Mouse (Mus musculus): Measurements from ENCODE around the gene Map4k1.

Map4k1 gene

DNA sequence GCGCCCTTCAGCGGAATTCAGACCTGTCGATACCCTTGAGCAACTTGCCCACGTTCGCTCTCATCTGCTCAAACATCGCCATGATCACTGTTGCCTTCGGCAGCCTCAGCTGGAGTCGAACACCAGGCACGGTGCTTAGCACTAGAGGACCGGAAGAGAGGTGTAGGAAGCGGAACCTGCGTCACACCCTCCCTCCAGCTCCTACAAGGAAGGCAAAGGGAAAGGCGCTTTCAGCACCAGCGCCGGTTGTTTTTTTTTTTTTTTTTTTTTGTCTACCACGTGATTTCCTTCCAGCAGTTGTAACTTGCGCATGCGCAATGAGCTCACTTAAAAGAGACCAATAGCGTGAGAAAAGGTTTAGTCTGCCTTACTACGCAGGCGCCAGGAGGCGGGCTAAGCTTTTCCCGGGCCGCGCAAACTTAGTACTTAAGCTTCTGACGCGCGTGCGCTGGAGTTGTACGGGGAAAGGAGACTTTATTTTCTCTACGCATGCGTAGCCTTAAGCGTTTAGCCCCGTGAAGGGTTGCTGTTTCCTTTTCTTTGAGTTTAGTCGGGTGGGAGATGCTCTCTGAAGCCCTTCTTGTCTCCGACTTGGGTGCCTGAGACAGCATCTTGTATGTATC, at the start of gene Map4k1, which contains the start of gene Eif3k:
Gene Map4k1 (plus strand): TSS at position 400 of the 623 bp plus-strand sequence.
Gene Eif3k (minus strand): TSS at position 214 of the 623 bp plus-strand sequence.
- peak; percentile 99 for DNase-seq

DNA sequence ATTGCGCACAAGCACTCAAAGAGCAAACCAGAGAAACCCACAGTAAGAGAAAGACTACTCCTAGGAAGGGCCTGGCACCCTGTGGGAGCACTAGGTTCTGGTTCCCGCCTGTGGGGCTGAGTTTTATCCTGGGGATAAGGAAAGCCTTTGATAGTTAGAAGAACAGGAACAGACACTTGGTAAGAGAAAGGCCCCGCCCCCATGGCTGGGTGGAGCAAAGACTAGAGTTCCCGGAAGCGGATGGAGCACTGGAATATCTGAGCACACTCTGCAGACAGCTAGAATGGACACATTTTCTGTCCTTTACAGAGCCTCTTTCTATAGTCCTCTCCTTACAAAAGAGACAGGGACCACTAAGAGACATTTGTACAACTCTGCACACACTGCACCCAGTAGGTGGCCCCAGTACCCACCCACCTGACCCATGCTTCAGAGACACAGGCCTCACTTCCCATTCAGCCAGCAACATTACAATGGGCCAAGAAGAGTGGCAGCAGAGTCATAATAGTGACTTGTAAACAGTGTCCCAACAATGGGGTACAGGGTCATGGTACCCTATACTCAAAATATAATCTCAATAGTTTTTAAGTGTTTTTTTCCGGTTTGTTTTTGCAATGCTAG, 49.3 kb upstream of the Map4k1 start:
- no peak for DNase-seq

DNA sequence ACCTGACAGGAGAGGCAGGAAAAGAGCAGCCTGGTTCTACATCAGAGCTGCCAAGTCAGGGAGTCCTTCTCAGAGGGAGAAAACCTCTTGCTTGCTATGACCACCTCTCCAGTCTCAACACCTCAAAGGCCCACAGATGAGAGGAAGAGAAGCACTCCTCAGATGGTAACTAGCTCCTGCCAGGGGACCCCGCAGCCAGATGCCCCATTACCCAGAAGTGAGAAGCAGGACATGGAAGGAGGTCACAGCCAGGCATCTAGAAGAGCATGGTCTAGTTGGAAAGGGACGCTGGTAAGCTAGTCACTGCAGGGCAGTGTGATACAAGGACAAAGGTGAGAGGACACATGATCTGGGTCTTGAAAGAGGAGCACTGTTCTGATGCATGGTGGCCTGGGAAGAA, 48.0 kb upstream of the Map4k1 start:
- no peak for DNase-seq

DNA sequence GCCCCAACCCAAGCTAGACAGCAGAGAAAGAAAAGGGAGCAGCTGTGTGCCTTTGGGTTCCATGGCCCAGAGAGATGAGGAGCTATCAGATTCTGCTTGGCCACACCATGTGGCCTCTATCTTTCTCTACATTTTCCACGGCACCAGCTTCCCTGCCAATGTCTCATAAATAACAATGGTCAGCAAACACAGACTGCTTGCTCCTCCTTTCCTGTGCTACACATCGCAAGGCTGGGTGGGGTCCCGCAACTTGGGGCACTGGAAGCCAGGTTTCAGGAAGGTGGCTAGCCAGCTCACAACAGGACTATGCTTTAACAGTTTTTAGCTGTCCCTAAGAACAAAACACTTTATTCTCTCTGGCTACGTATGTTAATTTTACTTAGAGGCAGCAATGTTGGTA, 45.1 kb upstream of the Map4k1 start:
- DNase-seq: peak; percentile 62

DNA sequence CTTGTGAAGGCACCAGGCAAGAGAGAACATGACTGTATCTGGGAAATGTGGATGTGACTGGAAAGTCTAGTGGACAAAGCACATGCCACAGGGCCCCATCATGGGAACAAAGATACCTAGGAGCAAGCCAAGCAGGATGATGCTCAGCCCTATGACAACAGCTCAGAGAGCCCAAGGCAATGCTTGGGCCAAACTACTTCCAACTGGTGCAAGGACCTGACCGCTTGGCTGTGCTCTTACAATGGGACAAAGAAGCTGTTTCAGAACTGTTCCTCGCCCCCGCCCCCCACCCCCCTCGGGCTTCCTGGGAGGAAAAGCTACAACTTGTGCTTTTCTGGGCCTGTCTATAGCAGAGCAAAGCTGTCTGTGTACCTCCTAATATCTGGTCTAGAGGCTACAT, 43.2 kb upstream of the Map4k1 start:
- no peak for DNase-seq

DNA sequence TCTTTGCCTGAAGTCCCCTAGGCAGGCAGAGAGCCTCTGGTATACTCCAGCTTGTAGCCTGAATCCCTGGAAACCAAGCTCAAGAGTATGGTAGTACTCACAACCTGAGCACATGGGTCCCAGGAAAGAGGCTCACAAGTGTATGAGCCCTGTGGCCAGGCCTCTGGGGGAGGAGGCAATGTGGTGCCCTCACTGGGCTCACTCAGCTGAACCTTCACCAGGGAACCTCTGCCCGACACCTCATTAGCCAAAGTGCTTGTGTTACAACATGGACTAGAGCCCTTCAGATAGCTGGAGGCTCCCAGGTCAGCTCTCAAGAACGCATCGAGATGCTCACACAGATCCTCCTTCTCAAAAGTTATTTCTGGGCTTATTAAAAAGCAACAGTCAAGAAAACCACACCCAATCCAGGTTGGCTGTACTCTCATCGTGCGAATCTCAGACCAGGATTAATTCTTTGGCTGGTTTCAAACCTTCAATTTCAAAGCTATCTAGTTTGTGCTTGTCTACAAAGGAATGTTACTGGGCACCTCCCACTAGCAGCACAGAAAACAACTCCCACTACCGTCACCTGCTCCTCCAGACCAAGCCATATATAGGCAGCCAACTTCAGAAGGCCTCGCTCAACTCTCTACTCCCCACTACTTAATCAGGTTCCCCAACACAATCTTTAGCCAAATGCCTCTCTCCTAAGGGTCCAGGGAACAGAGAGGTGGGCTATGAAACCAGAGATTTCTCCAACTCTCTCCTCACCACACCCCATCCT, 42.2 kb upstream of the Map4k1 start:
- no peak for DNase-seq

DNA sequence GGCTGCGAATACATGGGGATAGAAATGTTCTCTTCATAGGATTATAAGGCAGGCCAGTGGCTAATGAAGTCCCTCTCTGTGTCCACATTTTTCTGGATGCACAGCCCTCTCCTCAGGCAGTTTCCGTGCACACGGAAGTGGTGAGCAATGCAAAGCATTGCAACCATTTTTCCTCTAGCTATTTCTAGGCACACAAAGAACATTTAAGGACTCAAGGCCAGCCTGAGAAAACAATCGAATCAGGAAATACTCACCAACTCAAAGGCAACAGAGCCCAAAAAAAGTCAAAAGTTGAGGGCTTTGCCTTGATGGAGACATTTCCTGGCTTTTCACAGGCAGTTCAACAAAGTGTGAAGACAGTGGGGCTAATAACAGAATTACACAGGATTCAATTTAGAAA, 40.7 kb upstream of the Map4k1 start:
- no peak for DNase-seq

DNA sequence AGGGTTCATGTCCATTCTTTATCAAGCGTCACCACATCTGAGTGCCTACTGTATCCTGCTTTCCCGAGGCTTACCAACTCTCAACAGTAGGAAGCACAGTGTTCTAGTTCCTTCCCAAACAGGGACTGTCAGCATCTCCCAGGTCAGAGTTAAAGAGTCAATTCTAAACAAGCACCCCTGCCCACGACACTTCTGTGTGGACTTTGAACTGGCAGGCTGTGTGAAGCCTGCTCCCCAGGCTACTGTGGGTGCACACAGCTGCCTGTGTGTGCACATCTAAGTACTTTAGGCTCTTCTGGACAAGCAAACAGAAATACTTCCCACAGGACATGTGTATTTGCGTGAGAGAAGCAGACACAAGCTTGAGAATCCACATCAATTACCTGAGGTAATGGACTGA, 40.3 kb upstream of the Map4k1 start:
- DNase-seq: peak; percentile 63

DNA sequence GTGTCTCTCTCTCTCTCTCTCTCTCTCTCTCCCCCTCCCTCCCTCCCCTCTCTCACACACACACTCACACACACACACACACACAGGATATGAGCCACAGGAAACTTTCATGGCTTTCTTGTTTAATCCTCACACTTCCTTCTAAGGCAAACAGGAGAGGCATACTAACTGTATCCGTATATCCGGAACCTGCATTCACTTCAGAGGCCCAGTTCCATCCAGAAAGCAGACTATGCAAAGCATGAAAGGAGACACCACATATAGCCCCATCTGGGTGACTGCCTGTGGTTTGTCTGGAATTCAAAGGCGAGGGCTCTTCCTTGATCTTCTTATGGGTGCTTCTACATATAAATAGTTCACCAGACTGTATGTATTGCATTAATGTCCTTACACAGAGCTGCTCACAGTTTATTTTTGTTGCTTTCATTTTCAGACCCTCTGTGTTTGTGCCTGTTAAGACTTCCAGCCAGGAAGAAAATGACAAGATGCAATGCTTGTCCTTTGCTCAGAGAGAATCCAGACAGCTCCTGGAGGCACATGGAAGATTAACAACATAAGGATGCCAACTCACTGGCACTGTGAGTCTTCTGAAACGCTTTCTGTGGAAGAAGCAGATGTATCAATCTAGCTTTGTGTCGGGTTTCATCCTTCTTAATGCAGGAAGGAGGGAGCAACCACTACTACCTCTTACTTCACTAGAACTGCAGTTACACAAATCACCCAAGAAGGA, 38.2 kb upstream of the Map4k1 start:
- DNase-seq: no peak

DNA sequence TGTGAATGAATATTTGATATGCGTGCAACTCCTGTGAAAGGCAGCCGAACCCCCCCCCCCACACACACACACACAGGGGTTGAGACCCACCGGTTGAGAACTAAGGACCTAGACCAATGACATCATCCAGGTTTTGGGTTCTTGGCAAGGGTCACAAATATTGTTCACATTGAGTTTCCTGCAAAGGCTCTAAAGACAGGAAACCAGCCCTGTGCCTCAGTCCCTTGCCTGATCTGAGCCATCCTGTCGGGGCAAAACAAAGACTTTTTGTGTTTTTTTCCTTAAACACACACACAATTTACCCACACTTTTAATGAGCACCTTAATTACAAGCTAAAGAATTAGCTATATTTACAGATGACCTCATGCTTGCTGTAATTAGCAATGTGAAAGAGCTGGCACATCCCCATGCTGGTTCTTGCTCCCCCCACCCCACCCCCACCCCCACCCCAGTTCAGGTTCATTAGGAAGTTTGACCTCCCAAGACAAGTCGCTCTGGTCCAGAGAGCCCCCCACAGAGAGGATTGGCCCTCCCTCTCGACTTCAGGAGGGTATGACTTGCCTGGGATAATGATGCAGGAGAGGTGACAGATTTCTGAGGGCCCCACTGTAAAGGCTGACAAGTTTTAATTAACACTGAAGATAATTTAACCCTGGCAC, 37.0 kb upstream of the Map4k1 start:
- DNase-seq: no peak

DNA sequence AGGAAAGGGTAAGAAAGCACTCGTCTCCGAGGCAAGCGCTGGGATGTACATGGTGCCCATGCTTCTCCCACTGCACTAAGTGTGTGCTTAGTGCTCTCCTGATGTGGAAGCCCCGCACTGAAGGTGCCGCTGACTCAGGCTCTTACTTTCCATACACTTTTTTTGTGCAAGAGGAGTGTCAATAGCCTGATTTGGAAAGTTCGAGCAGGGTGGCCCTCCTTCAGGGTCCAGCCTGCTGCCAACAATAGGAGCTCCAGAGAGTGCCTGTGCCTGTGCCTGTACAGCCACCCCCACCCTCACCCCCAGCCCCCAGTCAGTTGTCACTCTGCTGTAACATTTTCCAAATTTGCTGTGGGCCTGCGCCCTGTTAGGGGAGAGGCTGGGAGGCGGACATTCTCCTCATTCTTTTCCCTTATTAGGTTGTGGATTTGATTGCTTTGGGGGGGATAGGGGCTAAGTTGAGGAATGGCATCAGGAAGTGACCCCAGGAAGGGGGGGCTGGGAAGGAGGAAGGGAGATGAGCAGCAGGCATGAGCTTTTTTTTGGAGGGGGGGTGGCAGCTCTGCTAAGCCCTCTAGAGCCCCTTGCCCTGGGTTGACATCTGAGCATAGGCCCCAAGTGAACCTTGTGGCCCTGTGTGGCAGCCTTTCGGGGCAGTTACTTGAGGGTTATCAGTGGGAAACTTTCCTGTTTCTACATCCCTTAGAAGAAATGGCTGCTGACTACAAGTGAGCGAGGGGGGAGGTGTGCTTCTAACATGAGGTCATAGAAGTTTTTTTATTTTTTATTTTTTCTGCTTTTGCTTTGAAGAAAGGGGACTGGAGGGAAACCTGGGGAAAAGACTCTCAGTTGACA, 36.2 kb upstream of the Map4k1 start:
- DNase-seq: peak; percentile 79

DNA sequence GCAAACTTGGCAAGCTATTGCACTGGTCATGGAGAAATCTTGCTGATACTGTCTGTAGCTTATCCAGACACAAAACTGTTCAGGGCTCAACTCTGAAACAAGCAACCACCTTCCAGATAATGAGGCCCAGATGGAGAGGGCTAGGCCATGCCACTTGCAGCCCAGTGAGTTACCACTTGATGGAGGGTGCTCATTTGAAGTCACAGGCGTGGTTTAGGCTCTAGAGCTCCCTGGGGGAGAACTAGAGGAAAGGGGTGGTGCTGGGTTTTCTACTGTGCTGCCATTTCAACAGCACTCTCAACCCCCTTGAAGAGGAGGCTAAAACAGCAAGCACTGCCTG, 35.6 kb upstream of the Map4k1 start:
- DNase-seq: no peak

DNA sequence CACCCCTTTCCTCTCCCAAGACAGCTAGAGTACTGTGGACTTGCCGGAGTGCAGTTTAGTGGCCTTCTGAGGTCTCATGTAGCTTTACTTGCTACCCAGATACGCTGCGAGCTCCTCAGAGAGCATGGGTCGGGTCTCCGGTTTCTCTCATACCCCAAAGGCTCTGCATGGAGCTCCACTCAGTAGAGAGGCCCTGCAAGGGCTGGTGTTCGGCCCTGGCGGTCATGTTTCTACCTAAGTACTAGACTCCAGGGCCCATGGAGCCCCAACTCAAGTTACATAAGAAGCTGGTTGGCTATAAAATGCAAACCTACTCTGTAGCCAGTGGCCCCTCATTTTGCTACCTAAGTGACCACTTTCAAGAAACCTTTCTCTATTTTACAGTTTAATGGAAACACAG, 33.1 kb upstream of the Map4k1 start:
- no peak for DNase-seq

DNA sequence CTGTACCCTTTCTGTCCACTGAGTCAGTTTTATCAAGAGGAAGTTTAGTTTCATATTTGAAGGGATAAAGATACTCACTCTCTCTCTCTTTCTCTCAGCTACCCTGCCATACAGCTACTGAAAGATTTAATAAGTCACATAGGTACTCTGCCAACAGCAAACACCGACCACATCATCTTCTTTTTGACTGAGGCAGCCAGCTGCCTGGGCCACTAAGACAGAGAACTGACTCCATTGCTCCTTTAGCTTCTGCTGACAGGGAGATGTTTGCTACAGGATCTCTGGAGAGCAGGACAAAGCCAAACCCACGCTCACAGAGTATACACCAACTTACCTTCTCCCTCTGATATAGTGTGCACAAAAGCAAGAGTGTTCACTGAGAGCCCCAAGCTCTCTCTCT, 32.6 kb upstream of the Map4k1 start:
- no peak for DNase-seq

DNA sequence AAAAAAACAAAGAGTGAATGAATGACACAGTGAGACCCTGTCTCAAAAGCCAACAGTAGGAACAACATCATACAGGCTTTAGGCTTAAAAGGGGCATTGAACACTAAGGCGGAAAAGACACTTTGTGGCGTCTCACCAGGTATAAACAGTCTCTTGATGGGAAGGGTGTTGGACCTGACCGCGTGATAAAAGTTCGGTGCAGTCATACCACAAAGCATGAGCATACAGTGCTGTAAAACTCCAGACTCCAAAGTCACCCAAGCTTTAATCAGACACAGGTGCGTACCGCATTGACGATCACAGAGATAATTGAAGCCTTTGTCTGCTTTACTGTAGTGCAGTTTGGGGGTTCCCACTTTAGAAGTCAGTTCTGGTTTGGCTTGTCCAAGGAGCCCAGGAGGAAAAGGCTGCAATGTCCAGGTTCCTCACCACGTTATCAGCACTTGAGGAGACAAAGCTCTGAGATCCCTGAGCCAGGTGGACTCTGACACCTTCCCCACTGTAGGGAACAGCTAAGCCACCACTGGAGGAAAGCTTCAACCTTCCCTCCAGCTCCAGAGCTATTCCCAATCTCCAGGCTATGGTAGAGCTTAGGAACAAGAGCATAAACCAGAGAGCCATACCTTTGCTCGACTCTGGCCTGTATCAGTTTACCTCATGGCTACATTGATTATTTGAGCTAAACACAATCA, 31.4 kb upstream of the Map4k1 start:
- DNase-seq: no peak

DNA sequence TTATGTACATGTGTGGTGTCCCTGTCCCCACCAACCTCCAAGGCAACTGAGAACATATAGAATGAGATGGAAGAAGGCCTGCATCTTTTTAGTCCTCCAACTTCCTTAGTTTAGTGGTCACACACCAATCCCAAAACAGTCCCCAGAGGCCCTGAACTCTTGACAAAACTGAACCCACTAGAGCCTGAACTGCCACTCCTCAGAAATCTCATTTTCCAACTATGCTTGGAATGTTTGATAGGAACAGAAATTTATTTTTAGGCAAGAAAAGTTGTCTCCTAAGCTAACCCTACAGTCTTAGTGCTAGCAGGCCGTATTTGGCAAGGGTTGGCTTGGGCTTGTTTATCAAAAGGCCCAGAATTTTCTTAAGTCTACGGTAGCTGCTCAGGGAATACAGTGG, 30.1 kb upstream of the Map4k1 start:
- peak; percentile 36 for DNase-seq

DNA sequence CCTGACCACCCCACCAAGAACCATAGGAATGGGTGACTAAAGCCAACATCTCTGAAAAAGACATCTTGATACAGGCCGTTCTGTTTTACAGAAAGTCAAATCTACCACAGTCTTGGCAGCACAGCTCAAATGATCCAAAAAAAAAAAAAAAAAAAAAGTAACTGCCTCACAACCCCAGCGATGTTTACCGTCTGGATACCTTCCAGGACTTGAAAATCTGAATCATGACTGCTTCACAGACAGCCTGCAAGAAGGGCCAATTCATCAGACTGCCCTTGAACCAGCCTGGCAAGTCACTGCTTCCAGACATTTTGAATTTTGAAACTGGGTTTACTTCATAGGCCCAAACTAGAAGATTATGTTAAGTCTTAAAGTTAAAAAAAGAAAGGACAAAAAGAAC, 29.1 kb upstream of the Map4k1 start:
- peak; percentile 60 for DNase-seq

DNA sequence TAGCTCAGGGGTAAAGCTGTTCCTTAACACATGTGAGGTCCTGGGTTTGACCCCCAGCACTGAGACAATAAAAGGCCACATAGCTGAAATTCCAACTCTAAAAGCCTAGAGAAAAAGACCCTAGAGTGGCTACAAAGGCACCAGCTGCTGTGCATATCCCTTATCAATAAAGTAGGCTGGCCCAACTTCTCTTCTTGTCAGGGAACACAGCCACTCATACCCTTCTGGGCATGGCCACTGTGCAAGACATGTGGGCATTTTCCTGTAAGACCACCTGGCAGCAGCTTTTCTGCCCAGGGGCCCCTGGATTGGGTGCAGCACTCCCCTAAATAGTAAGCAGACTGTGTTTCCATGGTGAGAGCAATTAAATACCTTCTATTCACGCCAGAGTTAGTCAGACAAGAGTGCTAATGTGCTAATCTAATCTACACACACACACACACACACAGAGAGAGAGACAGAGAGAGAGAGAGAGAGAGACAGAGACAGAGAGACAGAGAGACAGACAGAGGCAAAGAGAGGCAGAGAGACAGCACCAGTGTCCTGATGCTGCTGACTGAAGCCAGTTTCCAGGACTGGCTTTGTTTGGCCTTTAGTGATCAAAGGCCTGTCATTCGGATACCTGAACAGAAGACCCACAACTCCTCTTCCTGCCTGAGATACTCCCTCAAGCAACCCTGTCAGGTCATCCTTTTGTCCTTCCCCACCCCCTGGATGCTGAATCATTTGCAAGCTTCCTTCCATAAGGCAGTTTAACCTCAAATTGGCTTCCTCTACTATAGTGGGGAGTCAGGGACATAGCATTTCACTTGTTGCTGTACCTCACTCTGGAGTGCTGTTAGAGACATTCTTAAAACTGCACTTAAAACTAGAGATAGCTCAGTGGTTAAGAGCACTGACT, 28.1 kb upstream of the Map4k1 start:
- DNase-seq: no peak

DNA sequence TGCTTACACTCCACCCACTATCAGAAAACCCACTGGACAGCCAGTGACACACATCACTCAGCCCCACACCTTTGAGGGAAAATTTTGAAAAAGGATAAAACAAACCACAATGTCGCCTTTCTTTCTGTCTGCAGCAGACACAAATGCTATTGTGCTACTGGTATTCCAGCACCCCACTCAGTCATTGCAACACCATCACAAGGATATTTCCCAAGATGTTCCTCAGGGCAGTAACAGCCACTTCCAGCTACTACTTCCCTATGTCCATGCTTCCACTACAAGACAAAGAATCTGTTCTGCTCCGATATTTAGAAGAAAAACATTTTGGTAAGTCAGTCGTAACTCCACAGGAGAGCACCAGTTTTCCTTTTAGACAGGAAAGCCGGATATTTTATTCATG, 27.1 kb upstream of the Map4k1 start:
- no peak for DNase-seq

DNA sequence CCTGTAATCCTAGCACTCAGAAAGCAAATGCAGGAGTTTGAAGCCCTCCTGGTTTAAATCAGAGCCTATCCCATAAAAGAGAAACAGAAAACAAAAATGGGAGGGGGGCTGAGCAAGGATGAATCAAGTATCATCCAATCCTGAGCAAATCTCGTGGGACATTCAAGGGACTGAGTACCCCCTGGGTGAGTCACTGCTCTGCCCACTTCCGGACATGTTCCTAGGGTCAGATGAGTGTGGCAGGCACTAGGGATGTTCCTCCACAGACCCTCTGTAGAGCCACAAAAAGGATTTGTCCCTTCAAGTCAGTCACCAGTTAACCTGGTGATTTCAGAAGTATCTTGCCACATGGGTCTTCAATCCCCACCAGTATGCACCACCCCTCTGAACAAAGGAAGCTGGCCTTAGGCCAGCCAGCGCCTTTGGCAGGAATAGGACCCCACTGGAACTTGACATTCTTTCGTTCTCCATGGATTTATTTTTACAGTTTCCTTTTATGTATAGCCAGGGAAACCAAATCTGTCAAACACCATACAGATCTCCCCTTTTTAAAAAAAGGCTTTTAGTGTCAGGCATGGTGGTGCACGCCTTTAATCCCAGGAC, 26.5 kb upstream of the Map4k1 start:
- peak; percentile 38 for DNase-seq

Measured in kidney, postnatal 14 days (tissue).